Mouse (Mus musculus) liver, embryonic 14.5 days (tissue): ENCODE data around the gene Tigd3.

Source experiments
- CTCF ChIP-seq: IDR thresholded peaks from 2 replicates; pipeline ENCODE4 v1.5.1; 2016; ENCODE audit warnings: antibody characterized with exemption, low read depth, control low read depth
- EP300 ChIP-seq: IDR thresholded peaks from 2 replicates; pipeline ENCODE4 v1.6.1; 2016; ENCODE audit warnings: antibody characterized with exemption, low read depth

GRCm38 (mm10) chr19:5871683-5872082, 22.3 kb downstream of the Tigd3 start:
- TF ChIP-seq CTCF (no peak), EP300 (no peak)
